Mouse (Mus musculus): Measurements from ENCODE around the gene Tfip11.

Tfip11 gene

DNA sequence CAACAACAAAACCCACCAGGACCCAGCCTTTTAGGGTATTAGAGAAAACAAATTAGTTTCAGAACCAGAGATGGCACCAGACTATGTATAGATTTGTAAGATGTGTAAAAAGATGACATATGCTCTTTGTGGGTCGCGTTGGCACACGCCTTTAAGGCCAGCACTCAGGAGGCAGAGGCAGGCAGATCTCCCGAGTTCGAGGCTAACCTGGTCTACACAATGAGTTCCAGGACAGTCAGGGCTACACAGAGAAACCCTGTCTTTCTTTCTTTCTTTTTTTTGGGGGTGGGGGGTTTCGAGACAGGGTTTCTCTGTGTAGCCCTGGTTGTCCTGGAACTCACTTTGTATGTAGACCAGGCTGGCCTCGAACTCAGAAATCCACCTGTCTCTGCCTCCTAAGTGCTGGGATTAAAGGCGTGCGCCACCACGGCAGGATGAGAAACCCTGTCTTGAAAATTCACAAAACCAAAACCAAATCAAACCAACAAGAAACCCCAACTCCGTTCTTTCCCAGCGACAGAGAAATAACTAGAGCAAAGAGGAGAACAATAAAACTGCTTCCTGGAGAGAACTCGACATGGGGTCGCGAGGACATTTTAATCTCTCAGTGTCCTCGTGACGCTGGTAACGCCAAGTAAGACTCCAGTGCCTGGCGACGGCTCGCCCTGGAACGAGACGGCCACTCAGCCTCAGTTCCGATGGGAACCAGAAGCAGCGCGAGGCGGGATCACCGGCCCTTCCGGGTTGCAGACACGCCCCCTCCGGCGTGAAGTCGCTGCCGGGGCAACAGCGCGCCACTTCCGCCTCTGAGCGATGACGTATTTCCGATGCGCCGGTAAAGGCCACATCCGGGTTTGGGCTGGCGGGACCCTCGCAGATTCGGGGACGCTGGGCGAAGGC is at the start of gene Tfip11:
Gene Tfip11, plus strand, starts transcription at position 813 of the 900 bp plus-strand sequence.
- peak; percentile 98 for DNase-seq

- DNase-seq, result no peak
Measured at GRCm38 (mm10) chr5:112276907-112277348, 49.2 kb upstream of the Tfip11 start.

DNA sequence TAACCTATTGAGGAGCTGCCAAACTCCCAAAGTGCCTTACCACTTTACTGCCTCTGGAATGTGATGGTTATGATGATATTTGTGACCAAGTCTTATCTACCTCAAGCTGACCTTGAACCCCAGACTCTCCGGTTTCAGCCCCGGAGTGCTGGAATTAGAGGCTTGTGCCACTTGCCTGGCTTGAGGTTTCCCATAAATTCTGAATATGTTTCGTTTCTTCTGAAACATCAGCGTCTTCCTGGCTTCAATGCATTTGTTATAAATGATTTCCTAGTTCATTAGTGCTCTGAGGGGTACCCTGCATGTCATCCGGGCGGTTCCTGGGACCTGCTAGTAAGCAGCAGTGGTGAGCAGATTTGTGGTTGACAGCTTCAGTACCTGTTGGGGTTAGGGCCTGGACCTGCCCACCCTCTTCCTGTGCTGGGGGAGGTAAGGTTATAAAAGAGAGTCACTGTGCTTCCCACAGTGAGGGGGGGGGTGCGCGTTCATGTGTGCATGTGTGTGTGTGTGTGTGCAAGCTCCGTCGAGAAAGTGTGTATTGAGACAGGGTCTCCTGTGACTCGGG is 48.2 kb upstream of the Tfip11 start:
- DNase-seq, result no peak

- no peak for DNase-seq
Measured at GRCm38 (mm10) chr5:112279181-112280021, 46.8 kb upstream of the Tfip11 start.

DNA sequence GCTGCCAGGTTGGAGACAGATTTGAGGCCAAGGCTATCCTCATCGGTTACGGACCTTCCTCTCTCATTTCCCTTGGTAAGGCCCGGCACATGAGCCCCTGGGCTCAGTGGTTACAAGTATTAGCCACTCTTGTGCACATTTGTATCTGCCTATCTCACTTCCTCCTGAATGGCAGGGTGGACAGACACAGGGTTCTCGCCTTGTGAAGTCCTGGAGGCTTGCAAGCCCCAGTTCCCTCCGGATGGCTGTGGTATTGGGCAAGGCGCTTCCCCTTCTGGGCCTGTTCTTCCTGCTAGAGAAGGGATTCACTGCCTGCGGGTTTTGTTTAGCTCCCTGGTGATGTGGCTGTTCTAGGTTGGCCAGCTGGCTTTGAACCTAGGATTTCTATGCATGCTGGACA is 46.0 kb upstream of the Tfip11 start:
- no peak for DNase-seq

DNA sequence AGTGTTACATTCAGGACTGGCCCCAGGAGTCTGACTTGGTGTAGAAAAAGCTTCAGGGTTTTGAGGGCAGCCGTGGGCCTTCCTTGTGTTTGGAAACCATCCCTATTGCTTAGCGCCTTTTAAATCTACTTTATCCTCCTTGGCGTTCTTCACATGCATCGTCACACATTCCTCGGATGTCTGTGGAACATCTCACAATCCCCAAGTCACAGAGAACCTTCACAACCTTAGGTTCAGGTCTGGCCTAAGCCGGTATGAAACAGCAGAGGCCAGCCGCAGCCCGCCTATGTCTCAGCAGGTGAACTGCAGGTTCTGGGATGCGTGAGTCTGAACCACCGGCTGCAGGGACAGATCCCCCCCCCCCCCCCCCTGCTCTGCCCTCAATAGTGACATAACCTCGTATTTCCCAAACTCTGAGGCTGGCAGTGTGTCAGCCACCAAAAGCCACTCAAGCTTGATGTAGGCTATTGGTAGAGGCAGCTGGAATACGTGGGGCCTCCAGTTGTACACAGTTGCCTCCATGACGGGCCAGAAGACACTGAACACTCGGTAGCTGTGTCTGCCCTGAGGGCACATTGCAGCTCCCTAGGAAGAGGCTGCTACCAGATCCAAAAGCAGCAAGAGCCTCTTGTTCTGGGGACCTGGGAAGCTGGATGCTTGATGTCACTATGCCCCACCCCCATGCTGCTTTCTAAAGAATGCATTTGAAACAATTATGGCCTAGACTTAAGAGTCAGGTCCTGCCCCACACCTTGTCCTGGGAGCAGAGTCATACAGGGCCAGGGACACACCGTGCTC is 45.1 kb upstream of the Tfip11 start:
- DNase-seq, result no peak

GRCm38 (mm10) chr5:112281676-112282075 is 44.5 kb upstream of the Tfip11 start:
- no peak for DNase-seq

- DNase-seq, result no peak
Measured at GRCm38 (mm10) chr5:112282123-112282779, 43.9 kb upstream of the Tfip11 start.

DNA sequence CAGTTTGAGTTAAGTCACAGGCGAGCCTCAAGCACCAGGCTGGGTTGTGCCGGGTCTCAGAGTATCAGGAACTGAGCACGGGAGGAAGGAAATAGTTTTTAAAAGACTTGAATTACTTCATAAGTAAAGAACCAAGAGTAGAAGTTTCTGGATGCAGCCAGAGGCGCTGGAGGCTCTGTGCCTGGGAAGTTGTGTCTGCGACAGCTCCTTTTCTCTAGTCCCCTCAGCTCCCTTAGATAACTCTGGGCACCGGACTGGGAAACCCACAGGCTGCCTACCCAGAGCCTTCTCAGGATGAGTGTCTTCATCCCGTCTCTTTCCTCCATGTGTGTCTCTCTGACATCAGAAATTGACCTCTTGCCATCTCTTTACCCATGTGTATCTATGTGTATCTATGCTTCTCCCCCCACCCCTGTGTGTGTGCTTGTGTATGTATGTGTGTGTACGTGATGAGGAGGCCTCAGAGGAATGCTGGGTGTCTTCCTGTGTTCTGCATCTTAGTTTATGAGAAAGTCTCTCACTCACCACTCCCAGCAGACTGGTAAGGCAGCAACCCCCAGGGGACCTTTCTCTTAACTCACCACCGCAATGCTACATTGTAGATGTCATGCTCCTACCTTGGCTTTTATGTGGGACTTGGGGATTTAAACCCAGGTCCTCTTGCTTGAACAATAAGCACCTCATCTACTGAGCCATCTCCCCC is 43.2 kb upstream of the Tfip11 start:
- DNase-seq, result no peak

- peak; percentile 80 for DNase-seq
Measured at GRCm38 (mm10) chr5:112283543-112284202, 42.5 kb upstream of the Tfip11 start.

- DNase-seq, result peak; percentile 52
Measured at GRCm38 (mm10) chr5:112284203-112284582, 42.0 kb upstream of the Tfip11 start.

GRCm38 (mm10) chr5:112285548-112286085 is 40.5 kb upstream of the Tfip11 start:
- DNase-seq, result no peak

DNA sequence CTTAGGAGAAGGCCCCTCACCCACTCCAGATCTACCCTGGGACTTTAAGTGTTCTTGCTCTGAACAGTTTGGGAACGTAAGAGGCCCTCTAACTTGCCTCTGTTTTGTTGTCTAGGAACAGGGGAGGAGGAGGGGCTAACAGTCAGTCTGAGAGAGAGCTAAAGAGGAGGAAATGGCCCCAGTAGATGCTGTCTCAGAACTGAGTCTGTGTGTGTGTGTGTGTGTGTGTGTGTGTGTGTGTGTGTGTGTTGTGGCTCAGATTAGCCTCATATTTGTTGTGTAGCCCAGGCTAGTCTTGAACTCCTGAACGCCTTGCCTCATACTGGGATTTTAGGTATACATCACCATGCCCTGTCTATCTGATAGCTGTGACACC is 39.6 kb upstream of the Tfip11 start:
- no peak for DNase-seq

DNA sequence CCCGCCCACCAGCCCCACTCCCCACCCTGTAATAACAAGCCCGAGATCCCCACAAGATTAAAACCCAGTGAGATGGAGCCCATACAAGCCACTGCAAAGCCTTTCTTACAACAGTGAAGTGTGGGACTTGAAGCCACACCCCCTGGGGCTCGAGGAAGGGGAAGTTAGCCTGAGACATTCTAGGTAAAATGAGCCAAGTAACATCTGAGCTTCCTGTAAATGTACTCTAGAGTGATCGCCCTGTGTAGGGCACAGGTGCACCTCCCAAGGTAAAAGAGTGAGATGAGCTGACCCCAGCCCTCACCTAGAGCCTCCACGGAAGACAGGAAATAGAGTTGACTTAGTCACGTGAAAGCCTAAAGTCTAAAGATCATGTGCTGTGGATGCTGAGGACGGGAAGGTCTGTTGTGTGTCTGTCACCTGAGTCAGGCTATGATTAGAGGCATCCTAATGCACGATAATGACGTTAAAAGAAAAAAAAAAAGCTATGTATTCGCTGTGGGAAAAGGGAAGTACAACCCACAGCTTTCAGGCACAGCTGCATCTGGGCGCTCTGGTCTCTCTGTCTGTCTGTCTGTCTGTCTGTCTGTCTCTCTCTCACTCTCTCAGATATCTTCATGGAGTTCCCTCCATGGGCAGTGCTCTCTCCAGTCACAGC is 39.0 kb upstream of the Tfip11 start:
- no peak for DNase-seq

GRCm38 (mm10) chr5:112287652-112288051 is 38.5 kb upstream of the Tfip11 start:
- no peak for DNase-seq

DNA sequence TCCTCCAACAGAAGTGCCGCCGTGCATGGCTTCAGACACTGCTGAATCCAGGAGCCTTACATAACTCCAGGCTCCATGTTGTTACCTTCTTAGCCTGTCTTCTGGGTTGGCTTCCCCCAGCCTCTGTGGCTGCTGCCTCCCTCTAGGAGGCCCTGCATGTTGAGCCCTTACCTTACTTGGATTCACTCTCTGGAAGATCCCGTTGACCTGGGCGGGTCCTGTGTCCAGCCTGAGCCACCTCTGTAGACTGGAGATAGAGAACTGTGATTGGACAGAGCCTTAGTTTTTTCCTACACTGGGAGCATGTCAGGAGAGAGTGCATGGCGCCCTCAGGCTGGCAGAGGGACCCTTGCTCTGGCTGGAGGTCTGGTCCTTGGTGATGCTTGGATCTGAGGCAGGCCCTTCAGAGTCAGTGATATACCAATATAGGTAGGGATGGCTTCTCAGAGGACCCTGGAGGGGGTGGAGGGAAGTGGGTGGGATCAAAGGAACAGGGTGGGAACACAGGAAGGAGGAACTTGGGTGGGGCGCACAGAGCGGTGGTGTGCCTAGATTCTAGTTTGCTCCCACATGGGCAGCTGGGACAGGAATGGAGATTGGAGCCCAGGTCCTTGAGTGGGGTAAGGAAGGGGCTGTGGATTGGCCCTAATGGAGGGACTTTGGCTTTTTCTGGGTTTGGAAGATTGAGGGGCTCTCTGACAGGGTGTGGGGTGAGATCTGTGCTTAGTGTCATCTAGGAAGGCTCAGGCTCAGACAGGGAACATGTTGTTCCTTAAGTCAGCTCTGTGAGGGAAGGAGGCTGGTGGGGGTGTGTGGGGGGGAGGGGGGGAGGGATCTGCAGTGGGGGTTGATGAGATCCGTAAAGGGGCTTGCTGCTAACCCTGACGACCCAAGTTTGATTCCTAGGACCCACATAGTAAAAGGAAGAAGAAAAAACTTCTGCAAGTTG is 37.7 kb upstream of the Tfip11 start:
- peak; percentile 73 for DNase-seq

GRCm38 (mm10) chr5:112289236-112289635 is 36.9 kb upstream of the Tfip11 start:
- DNase-seq, result peak; percentile 57

- DNase-seq, result peak; percentile 62
Measured at GRCm38 (mm10) chr5:112289819-112290535, 36.2 kb upstream of the Tfip11 start.

All from lung, postnatal 10 days (tissue).